Mouse (Mus musculus) limb, embryonic 15.5 days (tissue): ENCODE data around the gene Olfr76. TPM values are rescaled to one million over a fixed set of nuclear protein-coding genes. Genes with fewer than 3 reads are reported as not detected.
"Not testable (repeated sequence)": the region's sequence is repeated elsewhere in the genome, so short reads cannot be mapped to it uniquely, and the experiment has no call there.

Experiments used
- ATAC-seq: fragments of 200-750 bp; cut with Nextera tagmentation; 2 replicates; pipeline ENCODE4 v1.8.0; 2017; ENCODE audit warnings: low read depth, moderate TSS enrichment; ENCODE audit not compliant: insufficient number of reproducible peaks, low FRiP score, low TSS enrichment
- H3K27ac ChIP-seq: fragments of 300-500 bp; sonication (generic); 2 replicates; pipeline ENCODE4 v1.5.1; 2015; ENCODE audit warnings: moderate library complexity, mild to moderate bottlenecking, inconsistent platforms
- H3K27me3 ChIP-seq: fragments of 300-500 bp; sonication (generic); 2 replicates; pipeline ENCODE4 v1.6.1; 2015; ENCODE audit warnings: inconsistent platforms
- H3K36me3 ChIP-seq: fragments of 300-500 bp; sonication (generic); 2 replicates; pipeline ENCODE4 v1.6.1; 2015; ENCODE audit warnings: inconsistent platforms
- H3K4me1 ChIP-seq: fragments of 300-500 bp; sonication (generic); 2 replicates; pipeline ENCODE4 v1.6.1; 2015; ENCODE audit warnings: inconsistent platforms
- H3K4me2 ChIP-seq: fragments of 300-500 bp; sonication (generic); 2 replicates; pipeline ENCODE4 v1.6.1; 2015; ENCODE audit warnings: mild to moderate bottlenecking, inconsistent platforms
- H3K4me3 ChIP-seq: fragments of 300-500 bp; sonication (generic); 2 replicates; pipeline ENCODE4 v1.5.1; 2015; ENCODE audit warnings: mild to moderate bottlenecking, inconsistent platforms
- H3K9ac ChIP-seq: fragments of 300-500 bp; sonication (generic); 2 replicates; pipeline ENCODE4 v1.6.1; 2015; ENCODE audit warnings: inconsistent platforms
- H3K9me3 ChIP-seq: fragments of 300-500 bp; sonication (generic); 2 replicates; pipeline ENCODE4 v1.6.1; 2016; ENCODE audit warnings: inconsistent platforms
- WGBS: fragments of 180-500 bp; shearing (Covaris S2); methylation state at CpG from one replicate; pipeline ENCODE4 v1.1.7; 2015; 5-methylcytosine and 5-hydroxymethylcytosine counted together
- polyA plus RNA-seq: library from polyadenylated mRNA; unstranded; fragments of >200 nt; fragmentation: Nextera tagmentation; extraction: Ambion mirVana; gene quantifications from 2 replicates; pipeline ENCODE4 v1.2.1, GENCODE M21; 2015

Gene Olfr76
- not detected in 2 replicates for polyA plus RNA-seq

- no peak within 1 kb of the TSS for H3K4me2 ChIP-seq
- H3K9ac ChIP-seq = no peak within 1 kb of the TSS
- no peaks in the 10 kb centered on the region for H3K36me3 ChIP-seq
- H3K27me3 ChIP-seq = no peaks in the 10 kb centered on the region
- 64% methylated on average over 3 of the region's 3 CpGs for WGBS
- ATAC-seq = no peak
- H3K4me3 ChIP-seq = no peak within 1 kb of the TSS
- no peak within 1 kb of the TSS for H3K27ac ChIP-seq
- no peaks in the 10 kb centered on the region for H3K9me3 ChIP-seq
- no peaks in the 10 kb centered on the region for H3K4me1 ChIP-seq
Measured at GRCm38 (mm10) chr19:12123103-12123502, at the start of gene Olfr76. TSS of gene Olfr76 (minus strand) at chr19:12123203.

GRCm38 (mm10) chr19:12170062-12170599 is 47.1 kb upstream of the Olfr76 start, which contains the start of gene Olfr1555-ps1:
TSS of gene Olfr1555-ps1 (minus strand) at chr19:12170112.
- H3K4me2 ChIP-seq, H3K9ac ChIP-seq, H3K4me1 ChIP-seq, ATAC-seq, H3K9me3 ChIP-seq, H3K27ac ChIP-seq, H3K36me3 ChIP-seq, H3K27me3 ChIP-seq, H3K4me3 ChIP-seq: not testable (repeated sequence)
- WGBS = 43% methylated on average over 1 of the region's 1 CpGs

- Histone ChIP-seq H3K9ac (no peak overlapping the region), H3K9me3 (no peaks in the 10 kb centered on the region), H3K27me3 (no peaks in the 10 kb centered on the region), H3K4me3 (no peak overlapping the region), H3K27ac (no peak overlapping the region), H3K4me1 (no peaks in the 10 kb centered on the region), H3K4me2 (no peak overlapping the region), H3K36me3 (no peaks in the 10 kb centered on the region)
- 62% methylated on average over 3 of the region's 3 CpGs for WGBS
- no peak for ATAC-seq
Measured at GRCm38 (mm10) chr19:12145452-12145851, 22.4 kb upstream of the Olfr76 start.

GRCm38 (mm10) chr19:12143356-12143755 is 20.4 kb upstream of the Olfr76 start:
- no peak for ATAC-seq
- Histone ChIP-seq H3K9me3 (no peaks in the 10 kb centered on the region), H3K27ac (peak overlapping the region; percentile 59), H3K9ac (no peak overlapping the region), H3K27me3 (no peaks in the 10 kb centered on the region), H3K4me3 (no peak overlapping the region), H3K4me2 (no peak overlapping the region), H3K36me3 (no peaks in the 10 kb centered on the region), H3K4me1 (no peaks in the 10 kb centered on the region)
- WGBS = 21% methylated on average over 1 of the region's 1 CpGs

GRCm38 (mm10) chr19:12134289-12134688 is 11.3 kb upstream of the Olfr76 start:
- Histone ChIP-seq H3K27ac (no peak overlapping the region), H3K4me2 (no peak overlapping the region), H3K36me3 (no peaks in the 10 kb centered on the region), H3K4me3 (no peak overlapping the region), H3K4me1 (no peaks in the 10 kb centered on the region), H3K27me3 (no peaks in the 10 kb centered on the region), H3K9me3 (no peaks in the 10 kb centered on the region), H3K9ac (no peak overlapping the region)
- ATAC-seq = no peak
- 34% methylated on average over 2 of the region's 2 CpGs for WGBS

- H3K9me3 ChIP-seq = no peaks in the 10 kb centered on the region
- H3K27me3 ChIP-seq = no peaks in the 10 kb centered on the region
- H3K4me1 ChIP-seq = no peaks in the 10 kb centered on the region
- H3K4me2 ChIP-seq = no peak overlapping the region
- no peak overlapping the region for H3K4me3 ChIP-seq
- H3K27ac ChIP-seq = no peak overlapping the region
- no peaks in the 10 kb centered on the region for H3K36me3 ChIP-seq
- ATAC-seq = no peak
- no peak overlapping the region for H3K9ac ChIP-seq
- 85% methylated on average over 3 of the region's 3 CpGs for WGBS
Measured at GRCm38 (mm10) chr19:12116464-12116863, 6.5 kb downstream of the Olfr76 start.

GRCm38 (mm10) chr19:12115797-12116196 is 7.2 kb downstream of the Olfr76 start, which contains the start of gene Olfr1428:
TSS of gene Olfr1428 (minus strand) at chr19:12115897.
- 72% methylated on average over 1 of the region's 1 CpGs for WGBS
- no peak for ATAC-seq

GRCm38 (mm10) chr19:12113807-12114206 is 9.2 kb downstream of the Olfr76 start:
- H3K4me1 ChIP-seq = no peaks in the 10 kb centered on the region
- no peaks in the 10 kb centered on the region for H3K9me3 ChIP-seq
- WGBS = 61% methylated on average over 1 of the region's 1 CpGs
- H3K27ac ChIP-seq = no peak overlapping the region
- no peak overlapping the region for H3K4me2 ChIP-seq
- ATAC-seq = no peak
- H3K4me3 ChIP-seq = no peak overlapping the region
- no peaks in the 10 kb centered on the region for H3K36me3 ChIP-seq
- H3K27me3 ChIP-seq = no peaks in the 10 kb centered on the region
- no peak overlapping the region for H3K9ac ChIP-seq

More at GRCm38 (mm10) chr19:12115797-12116196, 7.2 kb downstream of the Olfr76 start, which contains the start of gene Olfr1428:
- no peaks in the 10 kb centered on the region for H3K9me3 ChIP-seq
- no peaks in the 10 kb centered on the region for H3K36me3 ChIP-seq
- no peak within 1 kb of the TSS for H3K4me3 ChIP-seq
- H3K27ac ChIP-seq = no peak within 1 kb of the TSS
- H3K4me2 ChIP-seq = no peak within 1 kb of the TSS
- H3K27me3 ChIP-seq = no peaks in the 10 kb centered on the region
- H3K9ac ChIP-seq = no peak within 1 kb of the TSS
- no peaks in the 10 kb centered on the region for H3K4me1 ChIP-seq

GRCm38 (mm10) chr19:12104541-12104940 is 18.5 kb downstream of the Olfr76 start:
- no peak for ATAC-seq
- Histone ChIP-seq H3K36me3 (no peaks in the 10 kb centered on the region), H3K9me3 (no peaks in the 10 kb centered on the region), H3K4me1 (no peaks in the 10 kb centered on the region), H3K27ac (no peak overlapping the region), H3K27me3 (no peaks in the 10 kb centered on the region), H3K4me2 (no peak overlapping the region), H3K9ac (no peak overlapping the region), H3K4me3 (no peak overlapping the region)
- 55% methylated on average over 1 of the region's 1 CpGs for WGBS

- H3K36me3 ChIP-seq = no peaks in the 10 kb centered on the region
- no peak within 1 kb of the TSS for H3K9ac ChIP-seq
- no peaks in the 10 kb centered on the region for H3K4me1 ChIP-seq
- 87% methylated on average over 2 of the region's 2 CpGs for WGBS
- ATAC-seq = no peak
- no peaks in the 10 kb centered on the region for H3K9me3 ChIP-seq
- no peaks in the 10 kb centered on the region for H3K27me3 ChIP-seq
- H3K4me2 ChIP-seq = no peak within 1 kb of the TSS
- no peak within 1 kb of the TSS for H3K4me3 ChIP-seq
- H3K27ac ChIP-seq = no peak within 1 kb of the TSS
Measured at GRCm38 (mm10) chr19:12103234-12103633, 19.8 kb downstream of the Olfr76 start, which contains the start of gene Olfr1427. TSS of gene Olfr1427 (minus strand) at chr19:12103334.

GRCm38 (mm10) chr19:12091913-12092312 is 31.1 kb downstream of the Olfr76 start, which contains the start of gene Olfr1426:
TSS of gene Olfr1426 (minus strand) at chr19:12092013.
- H3K27ac ChIP-seq = no peak within 1 kb of the TSS
- no peaks in the 10 kb centered on the region for H3K36me3 ChIP-seq
- H3K4me2 ChIP-seq = no peak within 1 kb of the TSS
- no peaks in the 10 kb centered on the region for H3K9me3 ChIP-seq
- ATAC-seq = no peak
- 82% methylated on average over 1 of the region's 1 CpGs for WGBS
- no peak within 1 kb of the TSS for H3K4me3 ChIP-seq
- no peaks in the 10 kb centered on the region for H3K4me1 ChIP-seq
- H3K27me3 ChIP-seq = no peaks in the 10 kb centered on the region
- no peak within 1 kb of the TSS for H3K9ac ChIP-seq

GRCm38 (mm10) chr19:12077631-12078030 is 45.4 kb downstream of the Olfr76 start, which contains the start of gene Olfr1425:
TSS of gene Olfr1425 (minus strand) at chr19:12077731.
- not testable (repeated sequence) for H3K9ac ChIP-seq, H3K27ac ChIP-seq, H3K4me1 ChIP-seq

More at GRCm38 (mm10) chr19:12077631-12078030, 45.4 kb downstream of the Olfr76 start, which contains the start of gene Olfr1425:
- WGBS = 77% methylated on average over 4 of the region's 4 CpGs
- not testable (repeated sequence) for H3K36me3 ChIP-seq, ATAC-seq, H3K4me2 ChIP-seq, H3K9me3 ChIP-seq, H3K27me3 ChIP-seq, H3K4me3 ChIP-seq
